Mouse (Mus musculus): ENCODE measurements around the gene Pakap. TPM values are rescaled to one million over a fixed set of nuclear protein-coding genes. Genes with fewer than 3 reads are reported as not detected.

Pakap gene
- polyA plus RNA-seq, 1 experiment from 2014 or later = 1.7 TPM

GRCm38 (mm10) chr4:57672541-57672940, 104.6 kb downstream of the Pakap start:
- H3K4me3 ChIP-seq (ENCODE audit: low read depth, low read length) = no peak overlapping the region
- no peaks in the 10 kb centered on the region for H3K9me3 ChIP-seq (replicated peaks; ENCODE audit: control insufficient read depth, low read length)
- no peak overlapping the region for H3K9ac ChIP-seq (ENCODE audit: low read depth, low read length)
- H3K27me3 ChIP-seq (ENCODE audit: control insufficient read depth, insufficient read depth, low read depth, low read length) = peaks cover 2% of the 10 kb centered on the region; the same call in 1 of the 2 replicates
- ATAC-seq (ENCODE audit: low read depth) = no peak
- no peak overlapping the region for H3K27ac ChIP-seq (ENCODE audit: low read length)
- H3K4me2 ChIP-seq (ENCODE audit: low read depth, low read length) = no peak overlapping the region
- H3K4me1 ChIP-seq (ENCODE audit: control insufficient read depth, low read depth, low read length) = no peaks in the 10 kb centered on the region
- no peaks in the 10 kb centered on the region for H3K36me3 ChIP-seq (ENCODE audit: control insufficient read depth, insufficient read depth)
- WGBS (ENCODE audit: insufficient replicate concordance) = 59% methylated on average over 4 of the region's 4 CpGs

- 0 out of 2 replicates have a peak overlapping the region, but pooled peaks have one; percentile 27 for H3K4me2 ChIP-seq (ENCODE audit: low read depth, low read length)
- H3K27me3 ChIP-seq (ENCODE audit: control insufficient read depth, insufficient read depth, low read depth, low read length) = peaks cover 2% of the 10 kb centered on the region; the same call in 1 of the 2 replicates
- no peaks in the 10 kb centered on the region for H3K4me1 ChIP-seq (ENCODE audit: control insufficient read depth, low read depth, low read length)
- no peaks in the 10 kb centered on the region for H3K36me3 ChIP-seq (ENCODE audit: control insufficient read depth, insufficient read depth)
- WGBS (ENCODE audit: insufficient replicate concordance) = 4% methylated on average over 12 of the region's 12 CpGs
- H3K9me3 ChIP-seq (replicated peaks; ENCODE audit: control insufficient read depth, low read length) = no peaks in the 10 kb centered on the region
- no peak overlapping the region for H3K27ac ChIP-seq (ENCODE audit: low read length)
- no peak overlapping the region for H3K9ac ChIP-seq (ENCODE audit: low read depth, low read length)
- no peak overlapping the region for H3K4me3 ChIP-seq (ENCODE audit: low read depth, low read length)
- ATAC-seq (ENCODE audit: low read depth) = no peak
Observed at GRCm38 (mm10) chr4:57672996-57673906, 105.3 kb downstream of the Pakap start.

DNA sequence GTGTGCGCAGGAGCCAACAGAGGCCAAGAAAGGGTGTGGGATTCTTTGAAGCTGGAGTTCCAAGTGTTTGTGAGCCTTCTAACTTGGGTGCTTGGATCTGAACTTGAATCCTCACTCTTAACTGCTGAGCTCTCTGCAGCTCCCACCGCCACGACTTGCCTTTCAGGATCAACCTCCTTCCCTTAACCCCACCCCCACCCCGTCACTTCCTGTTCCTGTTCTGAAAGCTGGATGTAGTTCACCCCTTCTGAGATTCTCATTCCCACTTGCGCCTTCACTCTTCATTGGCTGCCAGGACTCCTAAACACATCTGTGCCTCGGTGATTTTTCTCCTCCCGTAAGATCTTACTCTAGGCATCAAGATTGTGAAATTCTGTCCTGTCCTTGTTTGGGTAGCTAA, 106.4 kb downstream of the Pakap start:
- ATAC-seq (ENCODE audit: low read depth) = no peak

DNA sequence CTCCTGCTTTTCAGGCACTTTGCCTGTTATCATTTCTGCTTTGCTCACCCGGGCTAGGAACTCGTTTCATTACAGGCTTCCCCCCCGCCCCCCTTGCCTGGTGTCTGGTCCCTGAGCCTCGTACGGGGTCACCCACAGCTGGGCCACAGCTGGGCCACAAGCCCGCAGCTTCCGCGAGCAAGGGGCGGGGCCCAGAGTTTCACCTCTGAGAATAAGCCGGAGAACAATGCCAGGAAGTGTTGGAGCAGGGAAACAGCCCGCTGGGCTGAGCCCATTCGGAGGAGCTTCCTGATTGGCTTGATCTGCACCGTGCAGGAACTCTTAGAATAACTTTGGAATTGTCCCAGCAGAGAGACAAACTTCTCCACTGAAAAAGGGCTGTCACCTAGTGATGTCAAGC, 107.4 kb downstream of the Pakap start:
- H3K9ac ChIP-seq (ENCODE audit: low read depth, low read length) = no peak overlapping the region
- H3K4me1 ChIP-seq (ENCODE audit: control insufficient read depth, low read depth, low read length) = no peaks in the 10 kb centered on the region
- H3K4me2 ChIP-seq (ENCODE audit: low read depth, low read length) = peak overlapping the region; percentile 24; the same call in 1 of the 2 replicates
- H3K27me3 ChIP-seq (ENCODE audit: control insufficient read depth, insufficient read depth, low read depth, low read length) = peaks cover 2% of the 10 kb centered on the region; the same call in 1 of the 2 replicates
- H3K9me3 ChIP-seq (replicated peaks; ENCODE audit: control insufficient read depth, low read length) = no peaks in the 10 kb centered on the region
- 0 out of 2 replicates have a peak overlapping the region, but pooled peaks have one; percentile 6 for H3K4me3 ChIP-seq (ENCODE audit: low read depth, low read length)
- peak; percentile 74 for ATAC-seq (ENCODE audit: low read depth)
- H3K36me3 ChIP-seq (ENCODE audit: control insufficient read depth, insufficient read depth) = no peaks in the 10 kb centered on the region
- H3K27ac ChIP-seq (ENCODE audit: low read length) = no peak overlapping the region
- WGBS (ENCODE audit: insufficient replicate concordance) = 5% methylated on average over 13 of the region's 13 CpGs

More for the DNA sequence above, 106.4 kb downstream of the Pakap start:
- Histone ChIP-seq H3K36me3 (ENCODE audit: control insufficient read depth, insufficient read depth) (no peaks in the 10 kb centered on the region), H3K4me3 (ENCODE audit: low read depth, low read length) (no peak overlapping the region), H3K27ac (ENCODE audit: low read length) (no peak overlapping the region), H3K4me2 (ENCODE audit: low read depth, low read length) (no peak overlapping the region), H3K4me1 (ENCODE audit: control insufficient read depth, low read depth, low read length) (no peaks in the 10 kb centered on the region), H3K27me3 (ENCODE audit: control insufficient read depth, insufficient read depth, low read depth, low read length) (peaks cover 2% of the 10 kb centered on the region; the same call in 1 of the 2 replicates), H3K9ac (ENCODE audit: low read depth, low read length) (no peak overlapping the region), H3K9me3 (replicated peaks; ENCODE audit: control insufficient read depth, low read length) (no peaks in the 10 kb centered on the region)
- WGBS (ENCODE audit: insufficient replicate concordance) = 45% methylated on average over 7 of the region's 7 CpGs

GRCm38 (mm10) chr4:57677916-57678315, 109.9 kb downstream of the Pakap start:
- ATAC-seq (ENCODE audit: low read depth) = no peak
- WGBS (ENCODE audit: insufficient replicate concordance) = 65% methylated on average over 12 of the region's 12 CpGs

GRCm38 (mm10) chr4:57678991-57679457, 111.0 kb downstream of the Pakap start:
- 65% methylated on average over 9 of the region's 9 CpGs for WGBS (ENCODE audit: insufficient replicate concordance)
- H3K4me1 ChIP-seq (ENCODE audit: control insufficient read depth, low read depth, low read length) = no peaks in the 10 kb centered on the region
- no peak for ATAC-seq (ENCODE audit: low read depth)

More at GRCm38 (mm10) chr4:57677916-57678315, 109.9 kb downstream of the Pakap start:
- no peaks in the 10 kb centered on the region for H3K4me1 ChIP-seq (ENCODE audit: control insufficient read depth, low read depth, low read length)
- no peak overlapping the region for H3K9ac ChIP-seq (ENCODE audit: low read depth, low read length)
- no peaks in the 10 kb centered on the region for H3K36me3 ChIP-seq (ENCODE audit: control insufficient read depth, insufficient read depth)
- H3K27me3 ChIP-seq (ENCODE audit: control insufficient read depth, insufficient read depth, low read depth, low read length) = peaks cover 2% of the 10 kb centered on the region; the same call in 1 of the 2 replicates
- H3K27ac ChIP-seq (ENCODE audit: low read length) = no peak overlapping the region
- no peaks in the 10 kb centered on the region for H3K9me3 ChIP-seq (replicated peaks; ENCODE audit: control insufficient read depth, low read length)
- H3K4me2 ChIP-seq (ENCODE audit: low read depth, low read length) = no peak overlapping the region
- no peak overlapping the region for H3K4me3 ChIP-seq (ENCODE audit: low read depth, low read length)

GRCm38 (mm10) chr4:57680186-57680585, 112.2 kb downstream of the Pakap start:
- no peaks in the 10 kb centered on the region for H3K36me3 ChIP-seq (ENCODE audit: control insufficient read depth, insufficient read depth)
- ATAC-seq (ENCODE audit: low read depth) = no peak
- no peak overlapping the region for H3K27ac ChIP-seq (ENCODE audit: low read length)
- H3K4me2 ChIP-seq (ENCODE audit: low read depth, low read length) = no peak overlapping the region
- peaks cover 2% of the 10 kb centered on the region; the same call in 1 of the 2 replicates for H3K27me3 ChIP-seq (ENCODE audit: control insufficient read depth, insufficient read depth, low read depth, low read length)
- no peaks in the 10 kb centered on the region for H3K4me1 ChIP-seq (ENCODE audit: control insufficient read depth, low read depth, low read length)
- H3K4me3 ChIP-seq (ENCODE audit: low read depth, low read length) = no peak overlapping the region
- H3K9me3 ChIP-seq (replicated peaks; ENCODE audit: control insufficient read depth, low read length) = no peaks in the 10 kb centered on the region
- no peak overlapping the region for H3K9ac ChIP-seq (ENCODE audit: low read depth, low read length)
- WGBS (ENCODE audit: insufficient replicate concordance) = 73% methylated on average over 12 of the region's 12 CpGs

More at GRCm38 (mm10) chr4:57678991-57679457, 111.0 kb downstream of the Pakap start:
- H3K4me3 ChIP-seq (ENCODE audit: low read depth, low read length) = no peak overlapping the region
- H3K4me2 ChIP-seq (ENCODE audit: low read depth, low read length) = no peak overlapping the region
- H3K9me3 ChIP-seq (replicated peaks; ENCODE audit: control insufficient read depth, low read length) = no peaks in the 10 kb centered on the region
- no peak overlapping the region for H3K27ac ChIP-seq (ENCODE audit: low read length)
- H3K27me3 ChIP-seq (ENCODE audit: control insufficient read depth, insufficient read depth, low read depth, low read length) = peaks cover 2% of the 10 kb centered on the region; the same call in 1 of the 2 replicates
- no peaks in the 10 kb centered on the region for H3K36me3 ChIP-seq (ENCODE audit: control insufficient read depth, insufficient read depth)
- no peak overlapping the region for H3K9ac ChIP-seq (ENCODE audit: low read depth, low read length)

GRCm38 (mm10) chr4:57681511-57681910, 113.5 kb downstream of the Pakap start:
- Histone ChIP-seq H3K9ac (ENCODE audit: low read depth, low read length) (no peak overlapping the region), H3K9me3 (replicated peaks; ENCODE audit: control insufficient read depth, low read length) (no peaks in the 10 kb centered on the region), H3K4me2 (ENCODE audit: low read depth, low read length) (no peak overlapping the region), H3K4me3 (ENCODE audit: low read depth, low read length) (no peak overlapping the region), H3K27ac (ENCODE audit: low read length) (no peak overlapping the region), H3K4me1 (ENCODE audit: control insufficient read depth, low read depth, low read length) (no peaks in the 10 kb centered on the region), H3K27me3 (ENCODE audit: control insufficient read depth, insufficient read depth, low read depth, low read length) (no peaks in the 10 kb centered on the region), H3K36me3 (ENCODE audit: control insufficient read depth, insufficient read depth) (no peaks in the 10 kb centered on the region)
- WGBS (ENCODE audit: insufficient replicate concordance) = 48% methylated on average over 12 of the region's 12 CpGs
- ATAC-seq (ENCODE audit: low read depth) = no peak

GRCm38 (mm10) chr4:57682341-57682740, 114.4 kb downstream of the Pakap start:
- no peaks in the 10 kb centered on the region for H3K27me3 ChIP-seq (ENCODE audit: control insufficient read depth, insufficient read depth, low read depth, low read length)
- no peak overlapping the region for H3K4me3 ChIP-seq (ENCODE audit: low read depth, low read length)
- no peak overlapping the region for H3K27ac ChIP-seq (ENCODE audit: low read length)
- 76% methylated on average over 2 of the region's 2 CpGs for WGBS (ENCODE audit: insufficient replicate concordance)
- no peak for ATAC-seq (ENCODE audit: low read depth)
- no peak overlapping the region for H3K4me2 ChIP-seq (ENCODE audit: low read depth, low read length)
- H3K9ac ChIP-seq (ENCODE audit: low read depth, low read length) = no peak overlapping the region
- H3K36me3 ChIP-seq (ENCODE audit: control insufficient read depth, insufficient read depth) = no peaks in the 10 kb centered on the region
- H3K9me3 ChIP-seq (replicated peaks; ENCODE audit: control insufficient read depth, low read length) = no peaks in the 10 kb centered on the region
- H3K4me1 ChIP-seq (ENCODE audit: control insufficient read depth, low read depth, low read length) = no peaks in the 10 kb centered on the region

Measured in liver, embryonic 16.5 days (tissue).